Mouse (Mus musculus) stomach, embryonic 14.5 days (tissue): ENCODE results near the gene Cemip2. TPM values are rescaled to one million over a fixed set of nuclear protein-coding genes. Genes with fewer than 3 reads are reported as not detected.
A peak's percentile ranks its signal among the peaks of the same experiment; 100 is the strongest.

Source experiments
- ATAC-seq: fragments of 200-750 bp; cut with Nextera tagmentation; 2 replicates; pipeline ENCODE4 v1.8.0; 2017; ENCODE audit warnings: low read depth, moderate TSS enrichment; ENCODE audit not compliant: insufficient number of reproducible peaks, insufficient read depth, low FRiP score
- H3K27ac ChIP-seq: fragments of 300-500 bp; sonication (generic); 2 replicates; pipeline ENCODE4 v1.5.1; 2014; ENCODE audit warnings: mild to moderate bottlenecking, low read length, moderate library complexity, mixed read lengths
- H3K27me3 ChIP-seq: fragments of 300-500 bp; sonication (generic); 2 replicates; pipeline ENCODE4 v1.6.1; 2014; ENCODE audit warnings: low read length, control low read depth, mixed read lengths; ENCODE audit not compliant: control insufficient read depth, insufficient read depth
- H3K36me3 ChIP-seq: fragments of 300-500 bp; sonication (generic); 2 replicates; pipeline ENCODE4 v1.6.1; 2014; ENCODE audit warnings: mild to moderate bottlenecking, control low read depth, low read length, moderate library complexity, mixed read lengths; ENCODE audit not compliant: control insufficient read depth, insufficient read depth
- H3K4me1 ChIP-seq: fragments of 300-500 bp; sonication (generic); 2 replicates; pipeline ENCODE4 v1.6.1; 2014; ENCODE audit warnings: low read length, control low read depth, mixed read lengths; ENCODE audit not compliant: control insufficient read depth, insufficient read depth
- H3K4me2 ChIP-seq: fragments of 300-500 bp; sonication (generic); replicated peaks from 2 replicates; pipeline ENCODE4 v1.6.1; 2014; ENCODE audit warnings: low read depth, low read length, control low read depth
- H3K4me3 ChIP-seq: fragments of 300-500 bp; sonication (generic); 2 replicates; pipeline ENCODE4 v1.5.1; 2014; ENCODE audit warnings: low read depth, low read length, control low read depth
- H3K9ac ChIP-seq: fragments of 300-500 bp; sonication (generic); replicated peaks from 2 replicates; pipeline ENCODE4 v1.6.1; 2014; ENCODE audit warnings: low read depth, mild to moderate bottlenecking, control low read depth, low read length, moderate library complexity, mixed read lengths
- H3K9me3 ChIP-seq: fragments of 300-500 bp; sonication (generic); 2 replicates; pipeline ENCODE4 v1.6.1; 2016; ENCODE audit warnings: low read depth, low read length, control low read depth; ENCODE audit not compliant: control insufficient read depth
- WGBS: fragments of 180-500 bp; shearing (Covaris S2); extraction: QIAGEN DNeasy Blood & Tissue Kit; methylation state at CpG from one replicate; pipeline ENCODE4 v1.1.7; 2014; 5-methylcytosine and 5-hydroxymethylcytosine counted together
- polyA plus RNA-seq: library from polyadenylated mRNA; unstranded; fragments of >200 nt; fragmentation: Nextera tagmentation; extraction: Ambion mirVana; gene quantifications from 2 replicates; pipeline ENCODE4 v1.2.1, GENCODE M21; 2014

Cemip2 gene
- 18.0 TPM in 2 replicates for polyA plus RNA-seq

- Histone ChIP-seq H3K4me1 (peaks cover 16% of the 10 kb centered on the region), H3K9ac (peak within 1 kb of the TSS; percentile 79), H3K27ac (peak within 1 kb of the TSS; percentile 87), H3K36me3 (no peaks in the 10 kb centered on the region), H3K4me3 (peak within 1 kb of the TSS; percentile 92), H3K9me3 (no peaks in the 10 kb centered on the region), H3K27me3 (no peaks in the 10 kb centered on the region), H3K4me2 (peak within 1 kb of the TSS; percentile 77)
- under 1% methylated on average over 66 of the region's 75 CpGs for WGBS
- peak; percentile 95 for ATAC-seq
Measured at GRCm38 (mm10) chr19:21778147-21778917, at the start of gene Cemip2. Gene Cemip2, plus strand, starts transcription at chr19:21778342.

- H3K27ac ChIP-seq, result no peak overlapping the region
- no peaks in the 10 kb centered on the region for H3K4me1 ChIP-seq
- no peak overlapping the region for H3K4me2 ChIP-seq
- no peaks in the 10 kb centered on the region for H3K36me3 ChIP-seq
- whole genome bisulfite sequencing, result 85% methylated on average over 6 of the region's 6 CpGs
- no peaks in the 10 kb centered on the region for H3K9me3 ChIP-seq
- no peaks in the 10 kb centered on the region for H3K27me3 ChIP-seq
- no peak overlapping the region for H3K4me3 ChIP-seq
- ATAC-seq, result no peak
- no peak overlapping the region for H3K9ac ChIP-seq
Measured at GRCm38 (mm10) chr19:21728342-21728741, 49.8 kb upstream of the Cemip2 start.

GRCm38 (mm10) chr19:21731887-21732286 lies 46.3 kb upstream of the Cemip2 start:
- no peaks in the 10 kb centered on the region for H3K4me1 ChIP-seq
- WGBS, result 73% methylated on average over 5 of the region's 5 CpGs
- no peak for ATAC-seq

GRCm38 (mm10) chr19:21733176-21733575 lies 45.0 kb upstream of the Cemip2 start:
- ATAC-seq, result no peak
- Histone ChIP-seq H3K9me3 (no peaks in the 10 kb centered on the region), H3K4me1 (no peaks in the 10 kb centered on the region), H3K27ac (no peak overlapping the region), H3K4me3 (no peak overlapping the region), H3K4me2 (no peak overlapping the region), H3K9ac (no peak overlapping the region), H3K27me3 (no peaks in the 10 kb centered on the region), H3K36me3 (no peaks in the 10 kb centered on the region)
- 94% methylated on average over 2 of the region's 2 CpGs for WGBS

More at GRCm38 (mm10) chr19:21731887-21732286, 46.3 kb upstream of the Cemip2 start:
- no peaks in the 10 kb centered on the region for H3K36me3 ChIP-seq
- H3K27ac ChIP-seq, result no peak overlapping the region
- H3K9me3 ChIP-seq, result no peaks in the 10 kb centered on the region
- no peak overlapping the region for H3K9ac ChIP-seq
- H3K4me3 ChIP-seq, result no peak overlapping the region
- no peaks in the 10 kb centered on the region for H3K27me3 ChIP-seq
- no peak overlapping the region for H3K4me2 ChIP-seq

- 35% methylated on average over 5 of the region's 5 CpGs for WGBS
- H3K9ac ChIP-seq, result no peak overlapping the region
- H3K9me3 ChIP-seq, result no peaks in the 10 kb centered on the region
- H3K4me2 ChIP-seq, result no peak overlapping the region
- no peak overlapping the region for H3K27ac ChIP-seq
- no peaks in the 10 kb centered on the region for H3K4me1 ChIP-seq
- ATAC-seq, result no peak
- H3K4me3 ChIP-seq, result no peak overlapping the region
- H3K27me3 ChIP-seq, result no peaks in the 10 kb centered on the region
- H3K36me3 ChIP-seq, result no peaks in the 10 kb centered on the region
Measured at GRCm38 (mm10) chr19:21734112-21734511, 44.0 kb upstream of the Cemip2 start.

- peak; percentile 46; the same call in 1 of the 2 replicates for ATAC-seq
- H3K4me1 ChIP-seq, result no peaks in the 10 kb centered on the region
- H3K4me3 ChIP-seq, result no peak overlapping the region
- H3K27me3 ChIP-seq, result no peaks in the 10 kb centered on the region
- no peak overlapping the region for H3K4me2 ChIP-seq
- H3K27ac ChIP-seq, result peak overlapping the region; percentile 71; the same call in 1 of the 2 replicates
- H3K36me3 ChIP-seq, result no peaks in the 10 kb centered on the region
- H3K9me3 ChIP-seq, result no peaks in the 10 kb centered on the region
- H3K9ac ChIP-seq, result no peak overlapping the region
- 44% methylated on average over 18 of the region's 18 CpGs for WGBS
Measured at GRCm38 (mm10) chr19:21737446-21737845, 40.7 kb upstream of the Cemip2 start.

GRCm38 (mm10) chr19:21737881-21738590 lies 40.1 kb upstream of the Cemip2 start:
- no peaks in the 10 kb centered on the region for H3K27me3 ChIP-seq
- H3K9me3 ChIP-seq, result no peaks in the 10 kb centered on the region
- ATAC-seq, result peak; percentile 61; the same call in 1 of the 2 replicates
- no peak overlapping the region for H3K9ac ChIP-seq
- WGBS, result 50% methylated on average over 17 of the region's 17 CpGs
- no peaks in the 10 kb centered on the region for H3K36me3 ChIP-seq
- H3K4me3 ChIP-seq, result no peak overlapping the region
- H3K27ac ChIP-seq, result peak overlapping the region; percentile 71; the same call in 1 of the 2 replicates
- H3K4me2 ChIP-seq, result no peak overlapping the region
- H3K4me1 ChIP-seq, result no peaks in the 10 kb centered on the region

GRCm38 (mm10) chr19:21738591-21739280 lies 39.4 kb upstream of the Cemip2 start:
- H3K27me3 ChIP-seq, result no peaks in the 10 kb centered on the region
- no peak for ATAC-seq
- H3K4me3 ChIP-seq, result no peak overlapping the region
- H3K36me3 ChIP-seq, result no peaks in the 10 kb centered on the region
- H3K9me3 ChIP-seq, result no peaks in the 10 kb centered on the region
- H3K4me2 ChIP-seq, result no peak overlapping the region
- WGBS, result 90% methylated on average over 18 of the region's 18 CpGs
- H3K27ac ChIP-seq, result no peak overlapping the region; the same call in 1 of the 2 replicates
- no peak overlapping the region for H3K9ac ChIP-seq
- H3K4me1 ChIP-seq, result no peaks in the 10 kb centered on the region
